ENCODE assay signal across 7 mouse cellular contexts in the genomic region with DNA sequence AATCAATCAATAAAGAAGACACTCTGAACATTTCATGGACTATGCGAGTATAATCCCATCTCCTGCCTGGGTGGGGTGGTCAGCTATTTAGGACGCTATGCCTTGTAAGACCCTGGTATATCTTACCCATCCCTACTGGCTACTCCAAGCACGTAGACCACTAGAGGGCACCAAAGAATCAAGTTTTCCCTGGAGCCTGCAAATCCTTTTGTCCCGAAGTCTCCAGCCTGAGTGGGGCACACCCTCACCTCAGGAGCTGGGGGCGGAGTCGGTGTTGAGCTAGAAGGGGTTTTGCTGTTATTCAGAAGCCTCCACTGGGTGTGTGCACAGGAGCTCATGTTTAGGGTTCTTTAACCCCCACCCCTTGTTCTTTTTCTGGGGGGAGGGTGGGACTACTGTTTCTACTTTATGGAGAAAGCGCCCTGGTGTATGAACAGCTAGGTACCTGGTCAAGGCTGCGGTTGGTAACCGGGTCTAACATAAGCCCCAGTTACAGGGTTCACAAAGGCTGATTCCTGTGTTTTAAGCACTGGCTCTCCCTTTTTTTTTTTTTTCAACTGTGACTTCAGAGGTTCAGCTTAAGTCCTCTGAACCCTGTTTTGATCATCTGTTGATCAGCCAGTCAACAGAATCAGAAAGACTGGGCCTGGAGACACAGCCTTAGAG. TPM values are rescaled to one million over a fixed set of nuclear protein-coding genes. Genes with fewer than 3 reads are reported as not detected.
A peak's percentile ranks its signal among the peaks of the same experiment; 100 is the strongest.
DNase-seq lines count a peak whose midpoint lies in the region; ATAC-seq lines count a peak whose summit lies in the region.

No protein-coding gene starts in this region.

- H3K36me3 ChIP-seq in forebrain, embryonic 14.5 days (ENCODE audit: control insufficient read depth, insufficient read depth, low read length) = no peaks in the 10 kb centered on the region

- H3K27me3 ChIP-seq in forebrain, embryonic 14.5 days (replicated peaks; ENCODE audit: control insufficient read depth, insufficient read depth, low read length) = no peaks in the 10 kb centered on the region

- peak overlapping the region; percentile 13; the same call in 1 of the 2 replicates for H3K9ac ChIP-seq in forebrain, embryonic 14.5 days (ENCODE audit: low read length)

- no peak overlapping the region for H3K27ac ChIP-seq in forebrain, embryonic 14.5 days (ENCODE audit: low read depth, low read length)

- peak; percentile 87 for ATAC-seq in forebrain, embryonic 14.5 days

- H3K4me2 ChIP-seq in forebrain, embryonic 14.5 days (ENCODE audit: low read length) = peak overlapping the region; percentile 33

- H3K4me3 ChIP-seq in forebrain, embryonic 14.5 days (ENCODE audit: low read depth, low read length) = no peak overlapping the region

- H3K4me1 ChIP-seq in forebrain, embryonic 14.5 days (ENCODE audit: control insufficient read depth, insufficient read depth, low read length) = no peaks in the 10 kb centered on the region

- WGBS in forebrain, embryonic 14.5 days = 9% methylated on average over 9 of the region's 9 CpGs

- peak; percentile 37 for DNase-seq in T-cell, adult 2 months (ENCODE audit: low spot score)
- peak; percentile 35 for DNase-seq in cerebellum, adult 11-12 months
- peak; percentile 97 for DNase-seq in forebrain, embryonic 14.5 days (ENCODE audit: low spot score)
- DNase-seq in heart, postnatal 4 days = peak; percentile 79
- peak; percentile 20 to 39 for DNase-seq in layer of hippocampus, adult 8-10 months (ENCODE audit: low spot score in 2 of 2)
- peak; percentile 76 for DNase-seq in lung, postnatal 14 days
- peak; percentile 87 for DNase-seq in retina, postnatal 7 days (ENCODE audit: low read depth, low spot score)

- no peaks in the 10 kb centered on the region for H3K9me3 ChIP-seq in forebrain, embryonic 14.5 days (replicated peaks; ENCODE audit: control insufficient read depth, low read length)

RNA-seq across cellular contexts. Expression of a gene that starts 18.6 kb away (rescaled TPM):
- polyA plus RNA-seq in forebrain, embryonic 14.5 days (2014; fragmentation: Nextera tagmentation; extraction: Ambion mirVana) = 5.8 and 6.3 TPM in 2 replicates
- 1 to 10 TPM; 6.2 to 7.6 TPM for total RNA-seq in heart, postnatal 4 days (2021)
- total RNA-seq in layer of hippocampus, adult 8-10 months (2022) = under 1 TPM; 0.09 to 0.24 (median 0.16) TPM

RNA-seq across cellular contexts. Expression of a gene that starts 23.8 kb away (rescaled TPM):
- polyA plus RNA-seq in forebrain, embryonic 14.5 days (2014; fragmentation: Nextera tagmentation; extraction: Ambion mirVana) = 3.8 TPM in 2 replicates
- total RNA-seq in heart, postnatal 4 days (2021) = 10 to 100 TPM; 89.4 to 97.0 TPM
- total RNA-seq in layer of hippocampus, adult 8-10 months (2022) = 1 to 10 TPM; 3.7 to 5.4 (median 4.6) TPM

RNA-seq across cellular contexts. Expression of a gene that starts 25.8 kb away (rescaled TPM):
- polyA plus RNA-seq in forebrain, embryonic 14.5 days (2014; fragmentation: Nextera tagmentation; extraction: Ambion mirVana) = 3.6 and 3.9 TPM in 2 replicates
- 10 to 100 TPM; 17.9 to 19.4 TPM for total RNA-seq in heart, postnatal 4 days (2021)
- total RNA-seq in layer of hippocampus, adult 8-10 months (2022) = 10 to 100 TPM; 13.4 to 21.0 (median 14.2) TPM

Comparison
In these comparisons a context has a peak if more than half of its experiments do, and no peak if none do; other contexts are left out.
1. DNase-seq: peak in every context shown above with its lines; median percentile 97 in forebrain, embryonic 14.5 days; 87 in retina, postnatal 7 days; 79 in heart, postnatal 4 days; 76 in lung, postnatal 14 days; 37 in T-cell, adult 2 months; 35 in cerebellum, adult 11-12 months; 30 in layer of hippocampus, adult 8-10 months.
2. RNA of a gene that starts 18.6 kb away (total RNA-seq): 6.2 to 7.6 TPM in heart, postnatal 4 days; 0.09 to 0.24 TPM in layer of hippocampus, adult 8-10 months; every median in the first group is over 4 times any median in the second.
3. RNA of a gene that starts 23.8 kb away (total RNA-seq): 89.4 to 97.0 TPM in heart, postnatal 4 days; 3.7 to 5.4 TPM in layer of hippocampus, adult 8-10 months; every median in the first group is over 10 times any median in the second.